Mouse (Mus musculus): ENCODE results near the gene Zdhhc20. TPM values are rescaled to one million over a fixed set of nuclear protein-coding genes. Genes with fewer than 3 reads are reported as not detected.
"Not testable (repeated sequence)": the region's sequence is repeated elsewhere in the genome, so short reads cannot be mapped to it uniquely, and the experiment has no call there.

Gene Zdhhc20
- polyA plus RNA-seq, 1 experiment from 2014 or later, result 50.7 TPM

GRCm38 (mm10) chr14:57852961-57853360 lies 37.1 kb downstream of the Zdhhc20 start:
- Histone ChIP-seq H3K4me3 (ENCODE audit: low read depth, low read length) (no peak overlapping the region), H3K27me3 (ENCODE audit: control insufficient read depth, insufficient read depth, low read length) (no peaks in the 10 kb centered on the region), H3K4me2 (ENCODE audit: low read depth) (no peak overlapping the region), H3K36me3 (ENCODE audit: control insufficient read depth, insufficient read depth, low read length) (no peaks in the 10 kb centered on the region), H3K4me1 (ENCODE audit: control insufficient read depth, insufficient read depth, low read length) (no peaks in the 10 kb centered on the region), H3K9ac (ENCODE audit: low read length) (no peak overlapping the region), H3K27ac (ENCODE audit: low read depth, low read length) (no peak overlapping the region), H3K9me3 (ENCODE audit: control insufficient read depth, low read length) (no peaks in the 10 kb centered on the region)
- ATAC-seq (ENCODE audit: insufficient read depth, low FRiP score, low TSS enrichment) (no peak), DNase-seq (ENCODE audit: low spot score) (no peak)
- 79% methylated on average over 2 of the region's 2 CpGs for WGBS

GRCm38 (mm10) chr14:57850330-57850729 lies 39.7 kb downstream of the Zdhhc20 start:
- DNase-seq (ENCODE audit: low spot score) (no peak), ATAC-seq (ENCODE audit: insufficient read depth, low FRiP score, low TSS enrichment) (no peak)
- Histone ChIP-seq H3K4me2 (ENCODE audit: low read depth) (no peak overlapping the region), H3K27ac (ENCODE audit: low read depth, low read length) (no peak overlapping the region), H3K4me1 (ENCODE audit: control insufficient read depth, insufficient read depth, low read length) (no peaks in the 10 kb centered on the region), H3K9ac (ENCODE audit: low read length) (no peak overlapping the region), H3K36me3 (ENCODE audit: control insufficient read depth, insufficient read depth, low read length) (no peaks in the 10 kb centered on the region), H3K9me3 (ENCODE audit: control insufficient read depth, low read length) (no peaks in the 10 kb centered on the region), H3K4me3 (ENCODE audit: low read depth, low read length) (no peak overlapping the region), H3K27me3 (ENCODE audit: control insufficient read depth, insufficient read depth, low read length) (no peaks in the 10 kb centered on the region)
- 92% methylated on average over 3 of the region's 3 CpGs for WGBS

GRCm38 (mm10) chr14:57848646-57849045 lies 41.4 kb downstream of the Zdhhc20 start:
- no peaks in the 10 kb centered on the region for H3K4me1 ChIP-seq (ENCODE audit: control insufficient read depth, insufficient read depth, low read length)
- no peaks in the 10 kb centered on the region for H3K36me3 ChIP-seq (ENCODE audit: control insufficient read depth, insufficient read depth, low read length)
- DNase-seq (ENCODE audit: low spot score) (no peak), ATAC-seq (ENCODE audit: insufficient read depth, low FRiP score, low TSS enrichment) (no peak)
- no peak overlapping the region for H3K4me2 ChIP-seq (ENCODE audit: low read depth)
- 92% methylated on average over 2 of the region's 2 CpGs for WGBS
- no peaks in the 10 kb centered on the region for H3K27me3 ChIP-seq (ENCODE audit: control insufficient read depth, insufficient read depth, low read length)
- no peaks in the 10 kb centered on the region for H3K9me3 ChIP-seq (ENCODE audit: control insufficient read depth, low read length)
- no peak overlapping the region for H3K9ac ChIP-seq (ENCODE audit: low read length)
- no peak overlapping the region for H3K27ac ChIP-seq (ENCODE audit: low read depth, low read length)
- no peak overlapping the region for H3K4me3 ChIP-seq (ENCODE audit: low read depth, low read length)

- H3K9ac ChIP-seq (ENCODE audit: low read length); H3K27me3 ChIP-seq (ENCODE audit: control insufficient read depth, insufficient read depth, low read length); H3K4me2 ChIP-seq (ENCODE audit: low read depth); H3K4me3 ChIP-seq (ENCODE audit: low read depth, low read length); DNase-seq (ENCODE audit: low spot score); H3K36me3 ChIP-seq (ENCODE audit: control insufficient read depth, insufficient read depth, low read length); H3K4me1 ChIP-seq (ENCODE audit: control insufficient read depth, insufficient read depth, low read length); ATAC-seq (ENCODE audit: insufficient read depth, low FRiP score, low TSS enrichment); H3K9me3 ChIP-seq (ENCODE audit: control insufficient read depth, low read length); H3K27ac ChIP-seq (ENCODE audit: low read depth, low read length): not testable (repeated sequence)
- WGBS, result 84% methylated on average over 5 of the region's 5 CpGs
These were observed 42.0 kb downstream of the Zdhhc20 start for GRCm38 (mm10) chr14:57848061-57848460.

GRCm38 (mm10) chr14:57844535-57844934 lies 45.5 kb downstream of the Zdhhc20 start:
- DNase-seq (ENCODE audit: low spot score), result no peak
- Histone ChIP-seq H3K36me3 (ENCODE audit: control insufficient read depth, insufficient read depth, low read length) (no peaks in the 10 kb centered on the region), H3K9me3 (ENCODE audit: control insufficient read depth, low read length) (no peaks in the 10 kb centered on the region), H3K4me1 (ENCODE audit: control insufficient read depth, insufficient read depth, low read length) (no peaks in the 10 kb centered on the region), H3K9ac (ENCODE audit: low read length) (no peak overlapping the region), H3K27ac (ENCODE audit: low read depth, low read length) (no peak overlapping the region), H3K4me2 (ENCODE audit: low read depth) (no peak overlapping the region), H3K27me3 (ENCODE audit: control insufficient read depth, insufficient read depth, low read length) (no peaks in the 10 kb centered on the region), H3K4me3 (ENCODE audit: low read depth, low read length) (no peak overlapping the region)
- WGBS, result 93% methylated on average over 3 of the region's 3 CpGs
- ATAC-seq (ENCODE audit: insufficient read depth, low FRiP score, low TSS enrichment), result no peak

- WGBS, result 95% methylated on average over 10 of the region's 10 CpGs
- ATAC-seq (ENCODE audit: insufficient read depth, low FRiP score, low TSS enrichment) (no peak), DNase-seq (ENCODE audit: low spot score) (no peak)
- H3K27me3 ChIP-seq (ENCODE audit: control insufficient read depth, insufficient read depth, low read length), result no peaks in the 10 kb centered on the region
- no peak overlapping the region for H3K9ac ChIP-seq (ENCODE audit: low read length)
- H3K9me3 ChIP-seq (ENCODE audit: control insufficient read depth, low read length), result no peaks in the 10 kb centered on the region
- H3K36me3 ChIP-seq (ENCODE audit: control insufficient read depth, insufficient read depth, low read length), result peaks cover 3% of the 10 kb centered on the region
- no peak overlapping the region for H3K27ac ChIP-seq (ENCODE audit: low read depth, low read length)
- no peaks in the 10 kb centered on the region for H3K4me1 ChIP-seq (ENCODE audit: control insufficient read depth, insufficient read depth, low read length)
- no peak overlapping the region for H3K4me2 ChIP-seq (ENCODE audit: low read depth)
- no peak overlapping the region for H3K4me3 ChIP-seq (ENCODE audit: low read depth, low read length)
These were observed 54.9 kb downstream of the Zdhhc20 start for GRCm38 (mm10) chr14:57835157-57835556.

- WGBS, result 96% methylated on average over 2 of the region's 2 CpGs
- Histone ChIP-seq H3K27me3 (ENCODE audit: control insufficient read depth, insufficient read depth, low read length) (no peaks in the 10 kb centered on the region), H3K9ac (ENCODE audit: low read length) (no peak overlapping the region), H3K36me3 (ENCODE audit: control insufficient read depth, insufficient read depth, low read length) (peaks cover 3% of the 10 kb centered on the region), H3K27ac (ENCODE audit: low read depth, low read length) (no peak overlapping the region), H3K4me1 (ENCODE audit: control insufficient read depth, insufficient read depth, low read length) (no peaks in the 10 kb centered on the region), H3K9me3 (ENCODE audit: control insufficient read depth, low read length) (no peaks in the 10 kb centered on the region), H3K4me3 (ENCODE audit: low read depth, low read length) (no peak overlapping the region), H3K4me2 (ENCODE audit: low read depth) (no peak overlapping the region)
- ATAC-seq (ENCODE audit: insufficient read depth, low FRiP score, low TSS enrichment), result no peak
- DNase-seq (ENCODE audit: low spot score), result no peak
These were observed 56.5 kb downstream of the Zdhhc20 start for GRCm38 (mm10) chr14:57833526-57833925.

GRCm38 (mm10) chr14:57827284-57827683 lies 62.8 kb downstream of the Zdhhc20 start:
- 62% methylated on average over 1 of the region's 1 CpGs for WGBS
- DNase-seq (ENCODE audit: low spot score) (no peak), ATAC-seq (ENCODE audit: insufficient read depth, low FRiP score, low TSS enrichment) (no peak)
- Histone ChIP-seq H3K27me3 (ENCODE audit: control insufficient read depth, insufficient read depth, low read length) (no peaks in the 10 kb centered on the region), H3K27ac (ENCODE audit: low read depth, low read length) (no peak overlapping the region), H3K36me3 (ENCODE audit: control insufficient read depth, insufficient read depth, low read length) (no peaks in the 10 kb centered on the region), H3K9me3 (ENCODE audit: control insufficient read depth, low read length) (no peaks in the 10 kb centered on the region), H3K4me1 (ENCODE audit: control insufficient read depth, insufficient read depth, low read length) (peaks cover 11% of the 10 kb centered on the region; the same call in 1 of the 2 replicates), H3K9ac (ENCODE audit: low read length) (peak overlapping the region; percentile 90; the same call in 1 of the 2 replicates), H3K4me2 (ENCODE audit: low read depth) (peak overlapping the region; percentile 59), H3K4me3 (ENCODE audit: low read depth, low read length) (peak overlapping the region; percentile 85)

- Histone ChIP-seq H3K9ac (ENCODE audit: low read length) (peak within 1 kb of the TSS; percentile 90), H3K4me1 (ENCODE audit: control insufficient read depth, insufficient read depth, low read length) (peaks cover 11% of the 10 kb centered on the region; the same call in 1 of the 2 replicates), H3K4me2 (ENCODE audit: low read depth) (peak within 1 kb of the TSS; percentile 59), H3K4me3 (ENCODE audit: low read depth, low read length) (peak within 1 kb of the TSS; percentile 85), H3K9me3 (ENCODE audit: control insufficient read depth, low read length) (no peaks in the 10 kb centered on the region), H3K36me3 (ENCODE audit: control insufficient read depth, insufficient read depth, low read length) (0 out of 2 replicates have a peak, but pooled peaks cover 5% of the 10 kb centered on the region), H3K27ac (ENCODE audit: low read depth, low read length) (peak within 1 kb of the TSS; percentile 73), H3K27me3 (ENCODE audit: control insufficient read depth, insufficient read depth, low read length) (no peaks in the 10 kb centered on the region)
- under 1% methylated on average over 96 of the region's 96 CpGs for WGBS
- peak; percentile 95 for ATAC-seq (ENCODE audit: insufficient read depth, low FRiP score, low TSS enrichment)
- peak; percentile 95 for DNase-seq (ENCODE audit: low spot score)
These were observed 64.0 kb downstream of the Zdhhc20 start, which contains the start of the genes Ska3 and Mrpl57 for GRCm38 (mm10) chr14:57825788-57826751. Gene Ska3 (minus strand): TSS chr14:57826185. Gene Mrpl57 (plus strand): TSS chr14:57826234.

Measured in neural tube, embryonic 11.5 days (tissue).